Mouse (Mus musculus) hindbrain, embryonic 14.5 days (tissue): Measurements from ENCODE around the gene Pecr. TPM values are rescaled to one million over a fixed set of nuclear protein-coding genes. Genes with fewer than 3 reads are reported as not detected.
"Not testable (repeated sequence)": the region's sequence is repeated elsewhere in the genome, so short reads cannot be mapped to it uniquely, and the experiment has no call there.

Source experiments
- ATAC-seq: fragments of 200-750 bp; cut with Nextera tagmentation; 2 replicates; pipeline ENCODE4 v1.8.0; 2017; ENCODE audit warnings: moderate number of reproducible peaks, mild to moderate bottlenecking, moderate TSS enrichment, moderate library complexity; ENCODE audit not compliant: low FRiP score
- DNase-seq: peaks from one replicate; pipeline ENCODE4 v3.0.0-alpha.2; 2015; ENCODE audit warnings: low spot score
- H3K27ac ChIP-seq: fragments of 300-500 bp; sonication (generic); 2 replicates; pipeline ENCODE4 v1.5.1; 2014; ENCODE audit warnings: mild to moderate bottlenecking, moderate library complexity
- H3K27me3 ChIP-seq: fragments of 300-500 bp; sonication (generic); 2 replicates; pipeline ENCODE4 v1.6.1; 2014; ENCODE audit warnings: mild to moderate bottlenecking, low read length, mixed read lengths; ENCODE audit not compliant: control insufficient read depth, insufficient read depth
- H3K36me3 ChIP-seq: fragments of 300-500 bp; sonication (generic); replicated peaks from 2 replicates; pipeline ENCODE4 v1.6.1; 2014; ENCODE audit not compliant: control insufficient read depth, insufficient read depth
- H3K4me1 ChIP-seq: fragments of 300-500 bp; sonication (generic); replicated peaks from 2 replicates; pipeline ENCODE4 v1.6.1; 2014; ENCODE audit warnings: antibody characterized with exemption, low read length, mixed read lengths; ENCODE audit not compliant: control insufficient read depth, insufficient read depth
- H3K4me2 ChIP-seq: fragments of 300-500 bp; sonication (generic); replicated peaks from 2 replicates; pipeline ENCODE4 v1.6.1; 2014; ENCODE audit warnings: mild to moderate bottlenecking, moderate library complexity
- H3K4me3 ChIP-seq: fragments of 300-500 bp; sonication (generic); replicated peaks from 2 replicates; pipeline ENCODE4 v1.5.1; 2014; ENCODE audit warnings: mild to moderate bottlenecking, low read length
- H3K9ac ChIP-seq: fragments of 300-500 bp; sonication (generic); 2 replicates; pipeline ENCODE4 v1.6.1; 2014
- H3K9me3 ChIP-seq: fragments of 300-500 bp; sonication (generic); 2 replicates; pipeline ENCODE4 v1.6.1; 2016; ENCODE audit warnings: low read length; ENCODE audit not compliant: control insufficient read depth
- WGBS: fragments of 180-500 bp; shearing (Covaris S2); extraction: QIAGEN DNeasy Blood & Tissue Kit; methylation state at CpG from one replicate; pipeline ENCODE4 v1.1.7; 2014; 5-methylcytosine and 5-hydroxymethylcytosine counted together
- polyA plus RNA-seq: library from polyadenylated mRNA; unstranded; fragments of >200 nt; fragmentation: Nextera tagmentation; extraction: Ambion mirVana; gene quantifications from 2 replicates; pipeline ENCODE4 v1.2.1, GENCODE M21; 2014

Gene Pecr
- polyA plus RNA-seq, 1 experiment from 2014 or later, result 7.8 TPM

DNA sequence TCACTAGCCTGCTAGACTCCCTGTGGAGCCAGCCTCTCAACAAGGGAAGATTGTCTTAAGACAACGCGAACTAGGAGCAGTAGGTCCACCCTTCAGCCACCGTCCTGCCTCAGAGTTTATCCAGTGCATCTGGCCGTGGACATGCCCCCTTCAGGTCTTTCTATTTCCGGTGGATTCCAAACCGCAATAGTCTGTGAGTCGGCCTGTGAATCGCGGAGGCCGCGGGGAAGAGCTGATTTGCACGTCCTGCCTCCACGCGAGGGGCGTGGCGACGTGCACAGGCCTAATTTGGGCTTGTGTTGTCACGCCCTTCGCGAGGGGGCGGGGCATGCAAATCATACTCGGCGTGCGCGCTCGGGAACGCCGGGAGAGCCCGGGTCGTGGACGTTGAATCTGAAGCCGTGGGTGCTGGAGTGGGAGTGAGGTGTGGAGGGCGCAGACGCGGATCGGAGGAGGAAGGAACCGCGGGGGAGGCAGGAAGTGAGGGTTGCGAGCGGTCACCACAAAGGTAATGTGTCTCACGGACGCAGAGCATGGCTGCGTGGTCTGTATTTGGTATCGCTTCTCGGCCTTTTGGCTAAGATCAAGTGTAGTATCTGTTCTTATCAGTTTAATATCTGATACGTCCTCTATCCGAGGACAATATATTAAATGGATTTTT lies 40.3 kb downstream of the Pecr start:
- peak overlapping the region; percentile 98 for H3K27ac ChIP-seq
- under 1% methylated on average over 46 of the region's 47 CpGs for WGBS

DNA sequence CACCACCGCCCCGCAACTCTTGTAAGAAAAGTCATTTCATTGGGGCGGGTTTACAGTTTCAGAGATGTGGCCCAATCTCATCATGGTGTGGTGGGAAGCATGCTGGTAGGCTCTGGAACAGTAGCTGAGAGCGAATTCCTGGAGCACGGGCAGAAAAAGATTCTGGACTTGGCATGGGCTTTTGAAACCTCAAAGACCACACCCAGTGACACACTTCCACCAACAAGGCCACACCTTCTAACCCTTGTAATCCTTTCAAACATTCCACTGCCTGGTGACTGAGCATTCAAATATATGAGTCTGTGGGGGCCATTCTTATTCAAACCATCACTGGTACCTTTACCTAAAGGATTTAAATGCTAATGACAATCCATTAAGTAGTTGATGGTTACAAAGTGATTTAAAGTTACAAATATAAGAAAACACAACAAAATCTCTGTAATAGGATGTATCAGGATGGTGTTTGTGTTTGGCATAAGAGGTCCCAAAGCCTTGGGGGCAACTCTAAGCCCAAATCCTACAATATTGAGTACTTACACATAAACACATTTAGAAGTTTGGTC lies 41.5 kb downstream of the Pecr start:
- DNase-seq (no peak), ATAC-seq (no peak)
- no peaks in the 10 kb centered on the region for H3K36me3 ChIP-seq
- H3K4me1 ChIP-seq, result no peaks in the 10 kb centered on the region
- no peaks in the 10 kb centered on the region for H3K27me3 ChIP-seq
- H3K9me3 ChIP-seq, result no peaks in the 10 kb centered on the region
- H3K27ac ChIP-seq, result no peak overlapping the region
- H3K4me3 ChIP-seq, result no peak overlapping the region
- H3K9ac ChIP-seq, result no peak overlapping the region
- no peak overlapping the region for H3K4me2 ChIP-seq
- WGBS, result 88% methylated on average over 5 of the region's 5 CpGs

More for the DNA sequence above, 40.3 kb downstream of the Pecr start:
- peak overlapping the region; percentile 88 for H3K9ac ChIP-seq
- H3K4me3 ChIP-seq, result peak overlapping the region; percentile 43
- DNase-seq (peak; percentile 92), ATAC-seq (peak; percentile 95)
- H3K4me2 ChIP-seq, result peak overlapping the region; percentile 60
- H3K9me3 ChIP-seq, result no peaks in the 10 kb centered on the region
- no peaks in the 10 kb centered on the region for H3K4me1 ChIP-seq
- no peaks in the 10 kb centered on the region for H3K36me3 ChIP-seq
- no peaks in the 10 kb centered on the region for H3K27me3 ChIP-seq

DNA sequence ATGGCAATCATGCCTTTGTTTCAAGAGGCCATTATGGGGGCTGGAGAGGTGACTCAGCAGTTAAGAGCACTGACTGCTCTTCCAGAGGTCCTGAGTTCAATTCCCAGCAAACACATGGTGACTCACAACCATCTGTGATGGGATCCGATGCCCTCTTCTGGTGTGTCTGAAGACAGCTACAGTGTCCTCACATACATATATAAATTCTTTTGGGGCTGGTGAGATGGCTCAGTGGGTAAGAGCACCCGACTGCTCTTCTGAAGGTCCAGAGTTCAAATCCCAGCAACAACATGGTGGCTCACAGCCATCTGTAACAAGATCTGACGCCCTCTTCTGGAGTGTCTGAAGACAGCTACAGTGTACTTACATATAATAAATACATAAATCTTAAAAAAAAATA lies 45.0 kb downstream of the Pecr start:
- H3K27me3 ChIP-seq, H3K36me3 ChIP-seq, H3K9ac ChIP-seq, H3K4me3 ChIP-seq, ATAC-seq, H3K4me1 ChIP-seq, H3K27ac ChIP-seq, H3K4me2 ChIP-seq, DNase-seq, H3K9me3 ChIP-seq: not testable (repeated sequence)
- 83% methylated on average over 3 of the region's 3 CpGs for WGBS

DNA sequence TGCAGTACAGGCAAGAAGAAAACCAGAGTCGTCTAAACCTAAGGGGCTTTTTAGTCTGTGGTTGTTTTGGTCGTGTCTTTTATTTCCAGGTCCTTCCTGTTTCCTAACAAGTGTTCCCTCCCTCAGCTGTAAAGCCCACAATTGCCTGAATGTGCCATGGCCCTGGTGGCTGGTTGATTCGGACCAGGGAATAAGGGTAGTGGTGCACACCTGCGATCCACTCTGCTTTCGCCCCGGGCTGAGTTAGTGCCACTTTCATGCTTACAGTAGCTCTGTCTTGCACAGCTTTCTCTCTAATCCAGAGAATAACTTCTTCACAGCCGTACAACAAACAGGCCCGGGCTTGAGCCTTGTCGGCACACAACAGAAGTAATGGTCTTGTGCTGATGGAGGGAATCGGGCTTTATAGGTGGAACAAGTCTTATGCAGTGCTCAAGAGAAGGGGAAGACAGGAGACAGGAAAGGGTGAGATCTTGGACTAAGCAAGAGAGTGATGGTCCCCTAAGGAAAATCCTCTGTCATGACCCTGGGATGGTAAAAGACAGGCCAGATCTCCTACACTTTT lies 46.0 kb downstream of the Pecr start:
- H3K4me3 ChIP-seq, result no peak overlapping the region
- H3K9me3 ChIP-seq, result no peaks in the 10 kb centered on the region
- no peaks in the 10 kb centered on the region for H3K36me3 ChIP-seq
- H3K27ac ChIP-seq, result no peak overlapping the region
- DNase-seq (no peak), ATAC-seq (no peak)
- H3K4me1 ChIP-seq, result no peaks in the 10 kb centered on the region
- no peak overlapping the region for H3K4me2 ChIP-seq
- no peak overlapping the region for H3K9ac ChIP-seq
- 66% methylated on average over 10 of the region's 10 CpGs for WGBS
- no peaks in the 10 kb centered on the region for H3K27me3 ChIP-seq

DNA sequence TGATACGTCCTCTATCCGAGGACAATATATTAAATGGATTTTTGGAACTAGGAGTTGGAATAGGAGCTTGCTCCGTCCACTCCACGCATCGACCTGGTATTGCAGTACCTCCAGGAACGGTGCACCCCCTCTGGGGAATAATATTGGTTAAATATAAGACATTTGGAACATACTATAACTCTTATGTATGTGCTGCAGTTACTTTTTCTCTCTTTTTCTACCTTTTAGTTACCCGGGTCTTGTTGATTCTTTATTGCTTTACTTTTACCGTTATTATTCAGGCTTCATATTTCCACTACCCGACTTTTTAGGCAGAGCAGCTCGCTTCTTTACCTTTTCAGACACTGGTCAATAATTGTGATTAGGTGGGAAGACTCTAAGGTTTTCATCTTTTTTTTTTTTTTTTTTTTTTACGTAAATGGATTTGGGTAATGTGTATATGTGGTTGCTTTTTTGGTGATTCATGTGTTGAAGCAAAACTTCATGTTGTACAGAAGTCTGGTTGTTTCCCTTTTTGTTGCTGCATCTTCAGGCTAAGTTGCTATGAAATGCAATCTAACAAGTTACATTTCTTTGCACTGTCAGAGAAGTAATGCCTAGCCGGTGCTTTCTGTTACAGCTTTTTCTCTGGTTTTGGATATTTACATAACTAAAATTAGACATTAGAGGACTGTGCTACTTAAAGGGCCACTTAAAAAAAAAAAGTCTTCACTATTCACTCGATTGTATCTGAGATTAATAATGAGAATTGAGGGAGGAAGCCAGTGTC lies 46.9 kb downstream of the Pecr start:
- DNase-seq (no peak), ATAC-seq (no peak)
- Histone ChIP-seq H3K27ac (no peak overlapping the region), H3K4me1 (no peaks in the 10 kb centered on the region), H3K27me3 (no peaks in the 10 kb centered on the region), H3K4me2 (peak overlapping the region; percentile 53), H3K9me3 (no peaks in the 10 kb centered on the region), H3K4me3 (peak overlapping the region; percentile 26), H3K9ac (no peak overlapping the region), H3K36me3 (no peaks in the 10 kb centered on the region)
- 11% methylated on average over 11 of the region's 13 CpGs for WGBS

DNA sequence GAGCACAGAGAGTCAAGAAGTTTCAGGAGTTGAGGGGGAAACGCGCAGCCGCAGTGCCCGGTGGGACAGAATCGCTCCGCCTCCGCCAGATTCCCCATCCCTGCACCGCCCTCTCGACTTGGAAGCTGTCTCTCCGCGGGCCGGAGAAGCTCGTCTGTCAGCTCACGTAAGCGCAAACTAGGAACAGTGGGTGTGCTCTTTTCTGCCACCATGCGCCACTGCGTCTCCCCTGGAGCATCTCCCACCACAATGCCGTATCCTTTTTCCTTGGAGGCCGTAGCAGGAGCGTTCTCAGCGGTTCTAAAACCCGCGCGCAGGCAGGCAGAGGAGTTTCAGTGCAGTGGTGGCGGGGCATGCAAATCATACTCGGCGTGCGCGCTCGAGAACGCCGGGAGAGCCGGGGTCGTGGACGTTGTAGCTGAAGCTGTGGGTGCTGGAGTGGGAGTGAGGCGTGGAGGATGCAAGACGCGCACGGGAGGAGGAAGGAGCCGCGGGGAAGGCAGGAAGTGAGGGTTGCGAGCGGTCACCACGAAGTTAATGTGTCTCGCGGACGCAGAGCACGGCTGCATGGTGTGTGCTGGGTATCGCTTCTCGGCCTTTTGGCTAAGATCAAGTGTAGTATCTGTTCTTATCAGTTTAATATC lies 47.6 kb downstream of the Pecr start:
- ATAC-seq (peak; percentile 84), DNase-seq (peak; percentile 68)
- H3K9me3 ChIP-seq, H3K27me3 ChIP-seq, H3K36me3 ChIP-seq, H3K4me1 ChIP-seq: not testable (repeated sequence)
- Histone ChIP-seq H3K4me3 (peak overlapping the region; percentile 55), H3K9ac (peak overlapping the region; percentile 70), H3K27ac (peak overlapping the region; percentile 85), H3K4me2 (peak overlapping the region; percentile 64)
- under 1% methylated on average over 35 of the region's 50 CpGs for WGBS

DNA sequence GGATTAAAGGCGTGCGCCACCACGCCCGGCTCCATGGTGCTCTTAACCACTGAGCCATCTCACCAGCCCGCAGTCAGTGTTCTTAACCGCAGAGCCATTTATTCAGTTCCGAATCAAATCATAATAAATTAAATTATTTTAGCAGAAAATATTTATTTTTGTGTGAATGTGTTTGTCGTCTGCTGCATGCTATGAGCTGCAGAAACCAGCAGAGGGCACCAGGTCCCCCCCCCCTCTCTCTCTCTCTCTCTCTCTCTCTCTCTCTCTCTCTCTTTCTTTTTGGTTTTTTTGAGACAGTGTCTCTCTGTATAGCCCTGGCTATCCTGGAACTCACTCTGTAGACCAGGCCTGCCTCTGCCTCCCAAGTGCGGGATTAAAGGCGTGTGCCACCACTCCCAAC lies 51.5 kb downstream of the Pecr start:
- H3K27ac ChIP-seq, H3K36me3 ChIP-seq, H3K27me3 ChIP-seq, DNase-seq, H3K9ac ChIP-seq, H3K4me1 ChIP-seq, H3K9me3 ChIP-seq, ATAC-seq, H3K4me3 ChIP-seq, H3K4me2 ChIP-seq: not testable (repeated sequence)
- 84% methylated on average over 10 of the region's 10 CpGs for WGBS

DNA sequence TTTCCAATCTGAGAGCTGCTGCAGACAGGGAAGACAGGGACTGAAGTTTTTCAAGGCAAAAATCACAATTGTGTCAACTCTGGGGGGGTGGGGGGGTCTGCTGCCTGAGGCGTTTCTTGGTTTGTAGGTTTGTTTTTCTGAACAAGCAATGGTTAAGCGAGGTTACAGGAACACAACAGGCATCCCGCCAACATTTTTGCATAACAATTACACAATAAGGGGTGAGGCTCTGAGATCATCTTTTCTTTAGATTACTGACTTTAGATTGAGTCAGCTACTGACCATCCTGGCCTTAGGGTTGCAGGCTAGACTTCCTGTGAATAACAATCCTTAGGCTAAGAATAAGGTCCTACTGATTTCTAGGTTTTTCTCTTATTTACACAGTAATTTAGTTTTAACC lies 55.1 kb downstream of the Pecr start:
- ATAC-seq (no peak), DNase-seq (no peak)
- Histone ChIP-seq H3K4me3 (no peak overlapping the region), H3K27me3 (0 out of 2 replicates have a peak, but pooled peaks cover 5% of the 10 kb centered on the region), H3K4me2 (no peak overlapping the region), H3K36me3 (no peaks in the 10 kb centered on the region), H3K4me1 (no peaks in the 10 kb centered on the region), H3K27ac (no peak overlapping the region), H3K9me3 (no peaks in the 10 kb centered on the region), H3K9ac (no peak overlapping the region)
- WGBS, result 15% methylated on average over 3 of the region's 3 CpGs

DNA sequence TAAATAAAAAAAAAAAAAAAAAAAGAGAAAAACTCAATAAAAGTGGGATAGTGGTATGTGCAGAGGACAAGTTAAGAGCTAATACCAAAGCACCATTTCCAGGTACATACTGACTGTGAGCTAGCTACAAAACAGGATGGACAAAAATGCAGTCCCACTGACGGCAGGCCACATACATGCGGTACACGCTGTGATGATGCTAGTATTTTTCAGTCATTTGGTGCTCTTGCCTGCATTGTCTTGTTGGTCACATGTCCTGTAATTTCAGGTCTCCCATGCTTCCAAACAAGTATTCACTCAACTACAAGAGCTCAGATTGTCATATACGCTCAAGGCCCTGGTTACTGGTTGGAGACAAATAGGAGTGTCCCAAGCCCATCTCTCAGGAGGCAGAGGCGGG lies 56.6 kb downstream of the Pecr start:
- Histone ChIP-seq H3K4me1 (no peaks in the 10 kb centered on the region), H3K4me3 (no peak overlapping the region), H3K4me2 (no peak overlapping the region), H3K9me3 (no peaks in the 10 kb centered on the region), H3K9ac (no peak overlapping the region), H3K27me3 (0 out of 2 replicates have a peak, but pooled peaks cover 5% of the 10 kb centered on the region), H3K36me3 (no peaks in the 10 kb centered on the region), H3K27ac (no peak overlapping the region)
- no peak for DNase-seq
- ATAC-seq, result no peak
- WGBS, result 90% methylated on average over 5 of the region's 5 CpGs
